Mouse (Mus musculus): ENCODE measurements around the gene Tnc. TPM values are rescaled to one million over a fixed set of nuclear protein-coding genes. Genes with fewer than 3 reads are reported as not detected.
"Not testable (repeated sequence)": the region's sequence is repeated elsewhere in the genome, so short reads cannot be mapped to it uniquely, and the experiment has no call there.

The Tnc gene
- polyA plus RNA-seq, 1 experiment from 2014 or later, result 12.7 TPM

DNA sequence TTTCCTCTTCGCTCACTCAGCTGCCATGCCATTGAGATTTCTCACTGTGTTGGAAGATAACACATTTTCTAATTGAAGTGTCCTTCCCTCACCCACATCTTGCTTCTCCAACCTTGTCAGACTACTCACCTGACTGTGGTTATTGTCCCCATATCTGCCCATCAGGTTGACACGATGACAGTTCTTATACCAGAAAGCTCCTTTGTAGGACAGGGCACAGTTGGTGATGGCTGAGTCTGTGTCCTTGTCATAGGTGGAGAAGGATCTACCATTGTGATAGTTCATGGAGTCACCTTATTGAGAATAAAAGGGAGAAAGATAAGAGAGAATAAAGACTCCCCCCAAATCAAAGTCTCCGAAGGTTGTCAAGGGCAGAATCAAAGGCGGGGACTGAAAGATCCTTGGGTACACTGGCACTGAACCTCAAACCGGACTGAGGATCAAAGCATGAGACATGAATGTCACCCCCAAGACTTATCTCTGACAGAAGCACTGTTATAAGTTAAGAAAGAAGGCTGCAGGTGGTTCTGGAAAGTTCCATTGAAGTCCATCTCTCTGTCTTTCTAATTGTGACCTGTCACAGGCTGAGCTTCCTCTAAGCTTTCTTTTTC lies 84.9 kb downstream of the Tnc start:
- H3K4me1 ChIP-seq, result no peaks in the 10 kb centered on the region
- H3K27me3 ChIP-seq (replicated peaks), result no peaks in the 10 kb centered on the region; the same call in 1 of the 2 replicates
- no peaks in the 10 kb centered on the region for H3K9me3 ChIP-seq
- no peak overlapping the region for H3K27ac ChIP-seq (replicated peaks)
- H3K4me2 ChIP-seq, result no peak overlapping the region
- ATAC-seq (ENCODE audit: extremely low read depth, insufficient number of reproducible peaks, low FRiP score, low TSS enrichment), result no peak
- peaks cover 19% of the 10 kb centered on the region; the same call in 1 of the 2 replicates for H3K36me3 ChIP-seq
- no peak overlapping the region for H3K4me3 ChIP-seq
- WGBS, result 75% methylated on average over 5 of the region's 5 CpGs
- H3K9ac ChIP-seq, result no peak overlapping the region

DNA sequence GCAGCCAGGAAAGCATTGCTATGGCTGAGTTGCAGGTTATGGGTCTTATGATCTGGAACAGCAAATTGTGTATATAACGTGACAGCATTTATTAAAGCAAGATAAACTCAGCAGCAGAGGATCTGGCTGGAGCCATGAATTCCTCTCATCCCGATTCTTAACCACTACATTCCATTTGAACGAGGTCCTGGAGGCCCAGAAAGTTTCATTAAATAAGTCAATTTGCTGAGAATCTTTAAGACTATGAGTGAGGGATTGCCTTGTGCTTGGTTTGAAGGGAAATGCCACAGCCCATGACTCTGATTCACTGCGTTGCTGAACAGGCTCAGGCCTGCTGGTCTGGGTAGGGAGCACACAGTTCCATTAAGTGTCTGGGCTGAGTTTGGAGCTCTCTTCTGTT lies 88.2 kb downstream of the Tnc start:
- H3K4me3 ChIP-seq, result no peak overlapping the region
- H3K36me3 ChIP-seq, result peaks cover 9% of the 10 kb centered on the region; the same call in 1 of the 2 replicates
- H3K4me2 ChIP-seq, result no peak overlapping the region
- no peak overlapping the region for H3K27ac ChIP-seq (replicated peaks)
- H3K27me3 ChIP-seq (replicated peaks), result no peaks in the 10 kb centered on the region; the same call in 1 of the 2 replicates
- ATAC-seq (ENCODE audit: extremely low read depth, insufficient number of reproducible peaks, low FRiP score, low TSS enrichment), result no peak
- WGBS, result 64% methylated on average over 4 of the region's 4 CpGs
- no peaks in the 10 kb centered on the region for H3K9me3 ChIP-seq
- H3K9ac ChIP-seq, result no peak overlapping the region
- no peaks in the 10 kb centered on the region for H3K4me1 ChIP-seq

DNA sequence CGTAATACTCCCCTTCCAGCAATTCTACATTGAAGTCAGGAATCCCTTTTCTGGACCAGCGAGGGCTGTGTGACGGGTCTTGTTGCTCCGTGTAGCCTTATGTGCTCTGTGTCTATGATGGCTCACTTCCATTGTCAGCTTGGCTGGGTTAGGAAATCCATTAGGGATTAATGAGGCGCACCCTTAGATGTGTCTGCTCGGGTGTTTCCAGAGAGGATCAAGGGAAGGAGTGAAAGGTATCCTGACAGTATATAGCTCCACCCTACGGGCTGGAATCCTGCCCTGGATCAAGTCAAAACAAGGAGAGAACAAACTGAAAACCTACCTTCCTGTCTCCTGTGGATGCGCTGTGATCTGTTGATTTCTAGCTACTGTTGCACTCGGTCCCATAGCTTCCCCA lies 96.8 kb downstream of the Tnc start:
- WGBS, result 78% methylated on average over 9 of the region's 9 CpGs
- Histone ChIP-seq H3K9me3 (no peaks in the 10 kb centered on the region), H3K36me3 (no peaks in the 10 kb centered on the region), H3K9ac (no peak overlapping the region), H3K4me3 (no peak overlapping the region), H3K27me3 (replicated peaks) (peaks cover 21% of the 10 kb centered on the region), H3K4me2 (no peak overlapping the region), H3K27ac (replicated peaks) (no peak overlapping the region), H3K4me1 (no peaks in the 10 kb centered on the region)
- no peak for ATAC-seq (ENCODE audit: extremely low read depth, insufficient number of reproducible peaks, low FRiP score, low TSS enrichment)

DNA sequence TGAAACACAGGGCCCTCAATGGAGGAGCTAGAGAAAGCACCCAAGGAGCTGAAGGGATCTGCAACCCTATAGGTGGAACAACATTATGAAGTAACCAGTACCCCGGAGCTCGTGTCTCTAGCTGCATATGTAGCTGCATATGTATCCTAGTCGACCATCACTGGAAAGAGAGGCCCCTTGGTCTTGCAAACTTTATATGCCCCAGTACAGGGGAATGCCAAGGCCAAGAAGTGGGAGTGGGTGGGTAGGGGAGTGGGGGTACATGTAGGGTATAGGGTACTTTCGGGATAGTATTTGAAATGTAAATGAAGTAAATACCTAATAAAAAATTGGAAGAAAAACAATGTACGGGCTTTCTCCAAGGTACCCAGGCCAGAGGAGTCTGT lies 98.1 kb downstream of the Tnc start:
- not testable (repeated sequence) for ATAC-seq (ENCODE audit: extremely low read depth, insufficient number of reproducible peaks, low FRiP score, low TSS enrichment); H3K36me3 ChIP-seq; H3K4me3 ChIP-seq; H3K9me3 ChIP-seq; H3K4me1 ChIP-seq; H3K9ac ChIP-seq; H3K4me2 ChIP-seq; H3K27ac ChIP-seq (replicated peaks)
- peaks cover 32% of the 10 kb centered on the region for H3K27me3 ChIP-seq (replicated peaks)
- WGBS, result 74% methylated on average over 5 of the region's 5 CpGs

DNA sequence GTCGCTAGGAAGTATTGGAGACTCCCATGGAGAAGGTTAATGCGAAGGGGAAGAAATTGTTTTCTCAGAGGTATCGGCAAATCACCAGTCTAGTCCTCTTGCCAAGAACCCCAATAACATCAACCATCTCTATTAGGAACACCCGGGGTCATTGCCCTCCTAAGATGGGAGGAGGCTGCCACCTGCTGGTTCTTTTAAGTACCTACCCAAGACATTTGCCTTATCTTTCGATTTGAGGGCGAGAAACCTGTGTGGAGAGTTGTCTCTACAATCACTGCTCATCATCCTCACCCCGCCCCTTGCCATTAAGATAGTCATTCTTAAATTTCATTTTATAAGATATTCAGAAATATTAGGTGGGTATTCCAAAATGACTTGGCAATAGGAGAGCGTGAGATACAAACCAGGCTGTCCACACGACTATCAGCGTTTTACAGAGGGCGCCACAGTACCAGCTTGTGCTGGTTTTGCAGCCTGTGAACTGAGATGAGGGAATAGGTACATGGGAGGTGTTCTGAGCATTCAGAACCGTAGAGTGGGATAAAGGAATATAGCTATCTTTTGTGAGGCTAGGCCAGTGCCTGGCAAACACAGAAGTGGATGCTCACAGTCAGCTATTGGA lies 98.6 kb downstream of the Tnc start:
- Histone ChIP-seq H3K27ac (replicated peaks) (no peak overlapping the region), H3K9ac (no peak overlapping the region), H3K27me3 (replicated peaks) (peaks cover 32% of the 10 kb centered on the region), H3K9me3 (no peaks in the 10 kb centered on the region), H3K4me3 (no peak overlapping the region), H3K4me1 (no peaks in the 10 kb centered on the region), H3K4me2 (peak overlapping the region; percentile 39), H3K36me3 (no peaks in the 10 kb centered on the region)
- WGBS, result 36% methylated on average over 12 of the region's 12 CpGs
- no peak for ATAC-seq (ENCODE audit: extremely low read depth, insufficient number of reproducible peaks, low FRiP score, low TSS enrichment)

DNA sequence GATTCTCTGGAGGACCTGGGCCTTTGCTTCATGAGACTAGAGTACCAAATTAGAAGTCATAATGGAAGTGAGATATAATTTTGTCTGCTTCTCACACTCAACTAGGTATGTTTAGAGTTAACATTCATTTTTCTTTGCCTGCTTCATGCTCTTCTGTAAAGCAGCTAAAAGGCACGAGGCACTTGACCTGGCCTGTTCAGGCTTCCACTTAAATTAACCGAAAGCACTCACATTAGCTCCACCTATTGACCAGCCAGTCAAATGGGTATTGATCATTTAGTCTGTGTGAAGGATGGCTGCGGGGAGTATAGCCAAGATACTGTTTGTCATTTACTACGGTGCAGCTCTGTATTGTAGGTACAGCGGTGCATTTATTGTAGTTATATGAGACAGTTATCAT lies 103.0 kb downstream of the Tnc start:
- Histone ChIP-seq H3K4me2 (no peak overlapping the region), H3K4me3 (no peak overlapping the region), H3K9me3 (no peaks in the 10 kb centered on the region), H3K4me1 (no peaks in the 10 kb centered on the region), H3K9ac (no peak overlapping the region), H3K27ac (replicated peaks) (no peak overlapping the region), H3K36me3 (no peaks in the 10 kb centered on the region), H3K27me3 (replicated peaks) (peaks cover 54% of the 10 kb centered on the region)
- WGBS, result 63% methylated on average over 5 of the region's 5 CpGs
- ATAC-seq (ENCODE audit: extremely low read depth, insufficient number of reproducible peaks, low FRiP score, low TSS enrichment), result no peak

DNA sequence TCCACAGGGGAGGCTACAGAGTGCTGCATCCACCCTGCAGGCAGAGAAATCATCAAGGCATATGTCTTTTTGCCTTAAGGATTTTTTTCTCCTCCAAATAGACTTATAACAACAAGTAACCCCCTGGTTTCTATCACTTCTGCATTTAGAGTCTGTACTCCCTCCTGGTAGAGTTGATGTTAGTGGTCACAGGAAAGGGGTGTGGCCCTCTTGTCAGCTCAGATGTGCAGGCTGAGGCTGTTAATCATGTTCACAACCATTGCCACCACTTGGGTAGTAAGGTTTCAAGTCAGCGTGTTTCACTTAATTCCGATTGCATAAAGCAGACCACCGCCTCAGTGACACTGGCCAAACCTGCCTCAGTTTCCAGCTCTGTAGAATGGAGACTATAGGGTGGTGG lies 103.9 kb downstream of the Tnc start:
- H3K4me2 ChIP-seq, result no peak overlapping the region
- 85% methylated on average over 3 of the region's 3 CpGs for WGBS
- H3K9ac ChIP-seq, result no peak overlapping the region
- H3K4me1 ChIP-seq, result no peaks in the 10 kb centered on the region
- H3K9me3 ChIP-seq, result no peaks in the 10 kb centered on the region
- H3K27me3 ChIP-seq (replicated peaks), result peaks cover 58% of the 10 kb centered on the region
- H3K36me3 ChIP-seq, result no peaks in the 10 kb centered on the region
- no peak for ATAC-seq (ENCODE audit: extremely low read depth, insufficient number of reproducible peaks, low FRiP score, low TSS enrichment)
- no peak overlapping the region for H3K27ac ChIP-seq (replicated peaks)
- H3K4me3 ChIP-seq, result no peak overlapping the region

DNA sequence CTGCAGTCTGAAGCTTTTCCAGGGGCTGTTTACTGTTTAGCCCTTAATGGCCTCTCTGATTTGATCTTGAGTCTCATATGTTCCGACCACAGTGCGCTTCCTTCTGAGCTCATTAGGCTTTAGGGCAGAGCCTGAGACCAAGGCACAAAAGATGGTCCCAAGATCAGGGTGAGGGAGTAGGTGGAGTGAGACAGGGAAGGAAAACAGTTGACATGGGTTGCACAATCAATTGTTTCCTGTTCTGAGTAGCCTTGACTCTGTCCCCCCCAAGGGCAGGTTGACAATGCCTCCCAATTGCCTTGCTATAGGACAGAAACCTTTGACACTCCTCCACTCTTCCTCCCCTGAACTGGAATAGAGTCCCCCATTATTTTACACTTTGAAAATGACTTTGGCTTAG lies 105.4 kb downstream of the Tnc start:
- H3K9me3 ChIP-seq, result no peaks in the 10 kb centered on the region
- no peak overlapping the region for H3K27ac ChIP-seq (replicated peaks)
- WGBS, result 85% methylated on average over 2 of the region's 2 CpGs
- peaks cover 49% of the 10 kb centered on the region for H3K27me3 ChIP-seq (replicated peaks)
- H3K4me1 ChIP-seq, result no peaks in the 10 kb centered on the region
- H3K36me3 ChIP-seq, result no peaks in the 10 kb centered on the region
- H3K9ac ChIP-seq, result no peak overlapping the region
- H3K4me2 ChIP-seq, result no peak overlapping the region
- no peak overlapping the region for H3K4me3 ChIP-seq
- no peak for ATAC-seq (ENCODE audit: extremely low read depth, insufficient number of reproducible peaks, low FRiP score, low TSS enrichment)

DNA sequence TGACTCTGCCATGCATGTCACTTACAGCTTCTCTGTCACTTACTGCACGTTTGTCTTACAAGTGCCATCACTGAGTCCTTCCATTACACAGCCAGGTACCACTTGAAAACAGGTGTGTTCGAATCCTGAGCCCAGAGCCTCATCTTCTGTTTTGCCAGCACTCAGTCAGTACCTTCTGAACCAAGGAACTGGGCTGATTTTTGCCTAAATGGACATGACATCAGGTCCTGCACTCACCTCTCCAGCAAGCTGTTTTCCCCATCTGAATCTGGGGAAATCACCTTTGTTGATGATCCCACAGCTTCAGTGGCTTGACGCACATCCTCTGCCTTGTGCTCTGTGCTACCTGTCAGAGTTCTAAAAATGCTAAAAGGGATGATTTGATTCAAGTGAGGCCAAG lies 107.4 kb downstream of the Tnc start:
- ATAC-seq (ENCODE audit: extremely low read depth, insufficient number of reproducible peaks, low FRiP score, low TSS enrichment), result no peak
- H3K27me3 ChIP-seq (replicated peaks), result peaks cover 32% of the 10 kb centered on the region
- H3K9me3 ChIP-seq, result no peaks in the 10 kb centered on the region
- no peaks in the 10 kb centered on the region for H3K36me3 ChIP-seq
- no peak overlapping the region for H3K27ac ChIP-seq (replicated peaks)
- H3K9ac ChIP-seq, result no peak overlapping the region
- H3K4me1 ChIP-seq, result no peaks in the 10 kb centered on the region
- no peak overlapping the region for H3K4me3 ChIP-seq
- WGBS, result 65% methylated on average over 3 of the region's 3 CpGs
- no peak overlapping the region for H3K4me2 ChIP-seq

DNA sequence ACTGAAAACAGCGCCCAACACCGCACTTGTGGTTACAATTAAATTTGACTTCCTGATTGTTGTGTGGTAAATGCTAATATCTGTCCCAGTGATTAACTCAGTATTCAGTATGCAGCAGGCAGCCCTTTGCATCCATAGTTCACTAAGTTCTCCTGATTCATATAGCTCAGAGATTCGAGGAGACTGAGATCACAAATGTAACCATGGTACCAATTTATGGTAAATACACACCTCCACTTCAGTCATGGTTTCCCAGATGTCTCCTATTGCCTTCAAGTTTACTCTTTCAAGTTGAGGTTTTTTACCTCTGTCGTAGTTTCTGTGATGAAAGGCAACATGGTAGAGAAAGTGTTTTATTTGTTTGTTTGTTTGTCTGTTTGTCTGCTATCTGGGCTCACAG lies 110.9 kb downstream of the Tnc start:
- H3K36me3 ChIP-seq, result no peaks in the 10 kb centered on the region
- peaks cover 7% of the 10 kb centered on the region; the same call in 1 of the 2 replicates for H3K9me3 ChIP-seq
- H3K4me1 ChIP-seq, result no peaks in the 10 kb centered on the region
- 76% methylated on average over 4 of the region's 4 CpGs for WGBS
- ATAC-seq (ENCODE audit: extremely low read depth, insufficient number of reproducible peaks, low FRiP score, low TSS enrichment), result no peak
- H3K27me3 ChIP-seq (replicated peaks), result peaks cover 16% of the 10 kb centered on the region
- H3K9ac ChIP-seq, result no peak overlapping the region
- H3K4me3 ChIP-seq, result no peak overlapping the region
- H3K4me2 ChIP-seq, result no peak overlapping the region
- no peak overlapping the region for H3K27ac ChIP-seq (replicated peaks)

DNA sequence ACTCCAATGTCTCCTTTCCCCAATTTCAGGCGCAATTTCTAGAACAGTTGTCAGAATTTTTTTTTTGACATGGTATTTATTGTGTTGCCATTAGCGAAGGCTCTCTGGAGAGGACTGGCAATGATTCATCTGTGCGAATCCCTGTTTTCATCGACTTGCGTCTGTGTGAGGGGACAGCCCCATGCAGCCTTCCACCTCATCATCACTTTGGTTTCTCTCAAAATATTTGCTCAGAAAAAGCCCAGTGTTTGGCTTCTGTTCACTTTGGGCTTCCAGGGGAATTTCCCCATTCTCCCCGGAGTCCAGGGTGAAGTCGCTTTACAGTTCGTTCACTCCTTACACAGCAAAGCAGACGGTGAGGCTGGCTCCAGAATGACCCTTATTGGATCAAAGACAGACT lies 111.5 kb downstream of the Tnc start:
- H3K36me3 ChIP-seq, result no peaks in the 10 kb centered on the region
- no peak overlapping the region for H3K9ac ChIP-seq
- H3K4me3 ChIP-seq, result no peak overlapping the region
- H3K27ac ChIP-seq (replicated peaks), result no peak overlapping the region
- ATAC-seq (ENCODE audit: extremely low read depth, insufficient number of reproducible peaks, low FRiP score, low TSS enrichment), result no peak
- H3K4me2 ChIP-seq, result no peak overlapping the region
- H3K4me1 ChIP-seq, result no peaks in the 10 kb centered on the region
- peaks cover 7% of the 10 kb centered on the region; the same call in 1 of the 2 replicates for H3K9me3 ChIP-seq
- peaks cover 16% of the 10 kb centered on the region for H3K27me3 ChIP-seq (replicated peaks)
- WGBS, result 79% methylated on average over 9 of the region's 9 CpGs

DNA sequence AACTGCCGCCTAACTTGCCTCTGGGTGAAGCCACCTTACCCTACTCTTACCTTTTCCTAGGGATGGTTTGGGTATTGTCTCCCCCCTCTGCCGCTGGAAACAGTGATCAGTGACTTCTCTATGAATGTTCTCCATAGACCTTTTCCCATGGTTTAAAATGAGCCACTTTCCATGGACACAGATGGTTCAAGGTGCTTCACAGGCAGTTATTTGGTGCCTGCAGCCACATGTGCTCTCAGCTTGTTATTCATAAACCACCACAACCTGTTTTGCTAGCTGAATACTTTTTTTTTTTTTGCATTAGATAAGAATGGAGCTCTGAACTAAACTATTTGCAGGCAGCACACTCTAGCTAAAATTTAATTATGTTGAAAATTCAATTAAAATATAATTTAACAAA lies 116.0 kb downstream of the Tnc start:
- H3K36me3 ChIP-seq, result no peaks in the 10 kb centered on the region
- no peak overlapping the region for H3K9ac ChIP-seq
- H3K27ac ChIP-seq (replicated peaks), result no peak overlapping the region
- no peak for ATAC-seq (ENCODE audit: extremely low read depth, insufficient number of reproducible peaks, low FRiP score, low TSS enrichment)
- H3K27me3 ChIP-seq (replicated peaks), result peaks cover 3% of the 10 kb centered on the region; the same call in 1 of the 2 replicates
- H3K4me3 ChIP-seq, result no peak overlapping the region
- H3K9me3 ChIP-seq, result peaks cover 7% of the 10 kb centered on the region; the same call in 1 of the 2 replicates
- WGBS, result 71% methylated on average over 2 of the region's 2 CpGs
- H3K4me2 ChIP-seq, result no peak overlapping the region
- no peaks in the 10 kb centered on the region for H3K4me1 ChIP-seq

Measured in heart, embryonic 13.5 days (tissue).